Mouse (Mus musculus): ENCODE data around the gene Gdf11.

DNA sequence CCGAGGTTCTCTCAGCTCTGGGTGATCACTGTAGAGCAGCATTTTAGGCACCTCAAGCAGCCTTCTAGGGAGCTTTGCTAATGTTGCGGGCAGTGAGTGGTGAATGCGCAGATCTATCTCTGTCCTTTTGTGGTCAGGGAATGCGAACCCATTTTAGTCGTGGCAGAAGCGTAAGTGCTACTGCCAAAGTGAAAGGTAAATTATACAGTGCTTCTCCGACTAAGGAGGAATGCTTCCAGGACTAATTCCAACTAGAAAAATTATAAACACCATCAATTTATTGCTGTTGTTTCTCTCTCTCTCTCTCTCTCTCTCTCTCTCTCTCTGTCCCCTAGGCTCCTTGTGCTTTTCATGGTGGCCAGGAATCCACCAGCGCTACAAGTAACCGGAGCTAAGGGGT lies 32.4 kb upstream of the Gdf11 start, which contains the start of gene Bloc1s1:
- TF ChIP-seq CTCF (IDR thresholded peaks at IDR 0.05; ENCODE audit: control insufficient read depth, insufficient read depth, low read length) (no peak), POLR2A (IDR thresholded peaks at IDR 0.05; ENCODE audit: borderline replicate concordance, control insufficient read depth, low read depth, low read length) (no peak)
